Mouse (Mus musculus) forebrain, embryonic 10.5 days (tissue): ENCODE results near the gene Majin. TPM values are rescaled to one million over a fixed set of nuclear protein-coding genes. Genes with fewer than 3 reads are reported as not detected.

Source experiments
- DNase-seq: peaks from one replicate; pipeline ENCODE4 v3.0.0-alpha.2; 2017; ENCODE audit warnings: low spot score; ENCODE audit errors: extremely low spot score
- H3K27ac ChIP-seq: fragments of 300-500 bp; sonication (generic); 2 replicates; pipeline ENCODE4 v1.5.1; 2016; ENCODE audit warnings: mild to moderate bottlenecking
- H3K27me3 ChIP-seq: fragments of 300-500 bp; sonication (generic); 2 replicates; pipeline ENCODE4 v1.6.1; 2016; ENCODE audit warnings: mild to moderate bottlenecking; ENCODE audit not compliant: poor library complexity, severe bottlenecking
- H3K36me3 ChIP-seq: fragments of 300-500 bp; sonication (generic); replicated peaks from 2 replicates; pipeline ENCODE4 v1.6.1; 2016; ENCODE audit warnings: mild to moderate bottlenecking, moderate library complexity
- H3K4me1 ChIP-seq: fragments of 300-500 bp; sonication (generic); 2 replicates; pipeline ENCODE4 v1.6.1; 2016
- H3K4me3 ChIP-seq: fragments of 300-500 bp; sonication (generic); 2 replicates; pipeline ENCODE4 v1.5.1; 2016; ENCODE audit warnings: mild to moderate bottlenecking, moderate library complexity
- H3K9me3 ChIP-seq: fragments of 300-500 bp; sonication (generic); 2 replicates; pipeline ENCODE4 v1.6.1; 2016; ENCODE audit warnings: mild to moderate bottlenecking, moderate library complexity
- WGBS: fragments of 180-500 bp; shearing (Covaris S2); methylation state at CpG from one replicate; pipeline ENCODE4 v1.1.7; 2016; 5-methylcytosine and 5-hydroxymethylcytosine counted together
- polyA plus RNA-seq: library from polyadenylated mRNA; unstranded; fragments of >200 nt; fragmentation: Nextera tagmentation; extraction: Ambion mirVana; gene quantifications from 2 replicates; pipeline ENCODE4 v1.2.1, GENCODE M21; 2016

Majin gene
- polyA plus RNA-seq, 1 experiment from 2014 or later, result not detected

DNA sequence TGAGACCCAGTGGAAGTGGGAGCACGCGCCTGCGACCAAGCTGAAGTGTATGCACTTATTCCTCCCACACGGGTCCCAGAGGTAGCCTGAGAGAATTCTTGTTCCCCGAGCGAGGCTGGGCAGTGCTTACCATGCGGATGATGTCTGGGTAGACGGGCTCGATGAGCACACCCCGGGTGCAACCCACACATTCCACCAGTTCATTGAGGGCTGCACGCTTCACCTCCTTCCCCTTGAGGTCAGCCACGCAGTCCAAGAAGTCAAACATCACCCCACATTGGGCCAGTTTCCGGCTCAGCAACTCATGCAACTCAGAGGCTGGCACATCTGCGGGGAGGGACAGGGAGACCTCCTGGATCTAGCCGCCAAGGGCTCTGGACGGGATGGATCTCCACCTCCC is 49.5 kb downstream of the Majin start:
- Histone ChIP-seq H3K4me3 (peak overlapping the region; percentile 89; the same call in 1 of the 2 replicates), H3K36me3 (peaks cover 44% of the 10 kb centered on the region), H3K4me1 (peaks cover 26% of the 10 kb centered on the region), H3K27ac (no peak overlapping the region), H3K9me3 (no peaks in the 10 kb centered on the region), H3K27me3 (no peaks in the 10 kb centered on the region)
- WGBS, result 89% methylated on average over 16 of the region's 16 CpGs
- DNase-seq, result no peak

DNA sequence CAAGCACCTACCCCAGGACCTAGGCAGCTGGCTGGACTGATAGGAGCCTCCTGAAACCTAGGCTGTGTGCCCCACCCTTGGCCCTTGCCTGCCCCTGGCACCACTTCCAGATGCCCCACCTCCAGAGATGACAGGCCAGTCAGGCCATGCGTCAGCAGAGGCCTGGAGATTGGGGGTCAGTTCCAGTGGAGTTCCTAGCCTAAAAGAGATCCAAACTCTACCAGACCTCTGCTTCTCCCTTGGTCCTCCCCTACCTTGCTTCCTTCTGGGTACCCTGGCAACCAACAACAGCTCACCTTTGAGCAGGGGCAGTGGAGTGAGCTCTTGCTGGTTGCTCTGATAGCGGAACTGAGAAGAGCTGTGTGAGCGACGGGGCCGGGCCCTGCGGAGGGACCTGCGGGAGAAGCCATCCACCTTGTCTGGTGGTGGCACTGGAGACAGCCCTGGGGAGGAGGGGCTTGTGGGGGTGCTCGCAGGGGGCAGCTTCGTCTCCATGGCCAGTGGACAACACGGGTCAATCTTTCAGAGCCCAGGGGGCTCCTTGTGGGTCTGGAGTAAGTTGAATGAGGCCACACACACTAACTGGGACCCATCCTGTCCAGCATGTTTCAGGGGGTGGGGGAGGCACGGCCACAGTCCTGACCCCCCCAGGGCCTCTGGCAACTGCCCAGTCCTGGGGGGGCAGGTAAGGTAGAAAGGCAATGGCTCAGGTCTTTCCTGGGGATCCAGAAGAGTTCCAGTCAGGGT is 50.3 kb downstream of the Majin start:
- WGBS, result 68% methylated on average over 11 of the region's 11 CpGs
- Histone ChIP-seq H3K4me3 (peak overlapping the region; percentile 89), H3K27me3 (no peaks in the 10 kb centered on the region), H3K36me3 (peaks cover 35% of the 10 kb centered on the region), H3K9me3 (no peaks in the 10 kb centered on the region), H3K27ac (peak overlapping the region; percentile 93; the same call in 1 of the 2 replicates), H3K4me1 (peaks cover 26% of the 10 kb centered on the region)
- no peak for DNase-seq

DNA sequence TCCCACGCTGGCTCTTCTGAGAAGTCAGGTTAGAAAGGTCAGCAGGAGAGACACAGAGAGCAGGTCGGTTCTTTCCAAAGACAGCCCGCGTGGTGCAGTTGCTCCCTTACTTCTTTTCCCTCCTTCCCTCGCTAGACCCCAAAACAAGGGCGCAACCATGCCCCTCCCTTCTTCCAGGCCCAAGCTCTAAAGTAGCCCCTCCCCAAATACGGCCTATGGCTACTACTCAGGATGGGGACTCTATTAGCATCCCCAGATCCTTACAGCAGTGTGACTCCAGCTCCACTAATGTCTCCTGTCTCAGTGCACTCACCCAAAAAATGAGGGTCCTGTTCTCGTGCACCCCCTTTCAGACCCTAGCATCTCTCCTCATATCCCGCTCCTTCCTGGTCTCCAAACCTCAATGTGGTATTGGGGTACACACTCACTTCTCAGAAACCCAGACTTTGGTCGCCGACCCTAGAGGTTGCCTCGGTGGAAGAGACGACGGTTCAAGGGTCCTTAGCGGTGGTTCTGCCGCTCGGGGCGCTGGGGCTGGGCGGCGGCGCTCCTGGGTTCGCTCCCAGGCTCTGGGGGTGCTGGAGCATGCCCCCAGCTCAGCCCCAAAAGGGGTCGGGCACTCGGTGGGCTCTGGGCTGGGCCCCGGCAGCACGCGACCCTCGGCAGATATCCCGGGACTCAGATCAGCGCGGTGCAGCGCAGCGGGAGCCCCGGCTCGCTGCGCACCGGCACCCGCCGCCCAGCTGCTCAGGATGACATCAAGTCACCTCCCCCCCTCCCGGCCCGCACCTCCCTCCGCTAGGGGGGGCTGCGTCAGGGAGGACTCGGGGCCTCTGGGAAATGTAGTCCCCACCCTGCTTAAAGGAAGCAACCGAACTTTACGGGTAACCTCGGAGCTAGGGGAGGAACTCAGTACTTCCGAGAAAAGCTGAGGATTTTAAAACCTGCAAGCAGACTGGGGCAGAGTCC is 51.2 kb downstream of the Majin start, which contains the start of gene Ppp2r5b:
Gene Ppp2r5b (minus strand): TSS at position 789 of the 969 bp plus-strand sequence.
- Histone ChIP-seq H3K9me3 (no peaks in the 10 kb centered on the region), H3K36me3 (peaks cover 26% of the 10 kb centered on the region), H3K4me1 (peaks cover 26% of the 10 kb centered on the region), H3K27me3 (no peaks in the 10 kb centered on the region), H3K4me3 (peak within 1 kb of the TSS; percentile 89), H3K27ac (peak within 1 kb of the TSS; percentile 93)
- 2% methylated on average over 48 of the region's 48 CpGs for WGBS
- DNase-seq, result peak; percentile 88

DNA sequence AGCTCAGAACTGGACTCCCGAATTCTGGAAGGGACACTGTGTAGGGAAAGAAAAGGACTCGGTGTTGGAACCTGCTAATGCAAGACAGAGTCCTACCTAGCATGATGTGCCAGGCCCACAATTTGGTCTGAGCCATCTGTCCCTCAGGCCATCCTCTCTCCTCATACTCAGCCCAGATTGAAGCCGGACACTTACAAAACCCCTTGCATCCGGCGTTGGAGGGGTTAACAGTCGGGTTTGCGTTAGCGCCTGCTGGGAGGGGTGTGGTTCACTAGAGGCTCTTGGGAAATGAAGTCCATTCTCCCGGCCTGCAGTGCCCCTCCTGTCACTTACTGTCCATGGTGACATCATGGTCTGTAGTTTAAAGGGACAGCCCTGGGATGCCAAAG is 51.9 kb downstream of the Majin start:
- Histone ChIP-seq H3K4me1 (peaks cover 32% of the 10 kb centered on the region), H3K9me3 (no peaks in the 10 kb centered on the region), H3K36me3 (peaks cover 20% of the 10 kb centered on the region), H3K4me3 (peak overlapping the region; percentile 89), H3K27ac (peak overlapping the region; percentile 93), H3K27me3 (no peaks in the 10 kb centered on the region)
- under 1% methylated on average over 9 of the region's 9 CpGs for WGBS
- peak; percentile 91 for DNase-seq

DNA sequence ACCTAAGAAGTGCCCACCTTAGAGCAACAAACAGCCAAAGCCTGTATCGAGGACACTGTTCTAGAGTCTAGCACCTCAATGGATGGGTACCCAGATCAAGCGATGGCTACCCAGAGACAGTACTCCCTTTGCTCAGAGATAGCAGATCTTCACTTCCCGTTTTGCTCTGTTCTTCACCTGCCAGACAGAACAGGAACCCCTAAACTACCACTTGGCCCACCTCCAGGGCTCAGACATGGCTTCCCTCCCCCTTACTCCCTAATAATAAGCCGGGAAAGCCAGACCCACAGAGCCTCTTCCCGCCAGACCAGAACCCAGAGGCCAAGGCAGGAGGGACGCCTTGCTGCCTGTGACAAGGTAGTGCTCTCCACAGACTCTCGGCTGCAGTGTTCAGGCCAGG is 52.7 kb downstream of the Majin start:
- Histone ChIP-seq H3K36me3 (peaks cover 13% of the 10 kb centered on the region), H3K9me3 (no peaks in the 10 kb centered on the region), H3K4me3 (peak overlapping the region; percentile 89; the same call in 1 of the 2 replicates), H3K27ac (peak overlapping the region; percentile 93), H3K27me3 (no peaks in the 10 kb centered on the region), H3K4me1 (peaks cover 34% of the 10 kb centered on the region)
- no peak for DNase-seq
- WGBS, result 72% methylated on average over 7 of the region's 7 CpGs

DNA sequence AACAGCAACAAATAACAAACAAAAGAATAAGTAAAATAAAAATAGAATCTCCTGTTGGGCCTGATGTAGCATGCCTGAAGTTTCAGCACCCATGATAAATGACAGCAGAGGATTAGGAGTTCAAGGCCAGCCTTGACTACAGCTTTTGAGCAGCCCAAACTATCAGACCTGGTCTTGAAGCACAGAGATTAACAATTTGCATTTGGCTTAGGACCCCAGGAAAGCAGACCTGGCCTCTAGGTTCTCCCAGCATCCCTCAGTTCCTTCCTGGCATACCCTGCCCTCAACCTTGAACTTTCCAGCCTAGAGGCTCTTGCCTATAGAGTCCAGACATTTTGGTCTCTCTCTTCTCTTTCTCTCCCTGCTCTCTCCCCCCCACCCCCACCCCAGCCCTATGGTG is 54.6 kb downstream of the Majin start:
- H3K27ac ChIP-seq, result no peak overlapping the region
- no peaks in the 10 kb centered on the region for H3K9me3 ChIP-seq
- H3K4me1 ChIP-seq, result peaks cover 46% of the 10 kb centered on the region
- no peak for DNase-seq
- H3K36me3 ChIP-seq, result peaks cover under 1% of the 10 kb centered on the region; the same call in 1 of the 2 replicates
- no peaks in the 10 kb centered on the region for H3K27me3 ChIP-seq
- no peak overlapping the region for H3K4me3 ChIP-seq

DNA sequence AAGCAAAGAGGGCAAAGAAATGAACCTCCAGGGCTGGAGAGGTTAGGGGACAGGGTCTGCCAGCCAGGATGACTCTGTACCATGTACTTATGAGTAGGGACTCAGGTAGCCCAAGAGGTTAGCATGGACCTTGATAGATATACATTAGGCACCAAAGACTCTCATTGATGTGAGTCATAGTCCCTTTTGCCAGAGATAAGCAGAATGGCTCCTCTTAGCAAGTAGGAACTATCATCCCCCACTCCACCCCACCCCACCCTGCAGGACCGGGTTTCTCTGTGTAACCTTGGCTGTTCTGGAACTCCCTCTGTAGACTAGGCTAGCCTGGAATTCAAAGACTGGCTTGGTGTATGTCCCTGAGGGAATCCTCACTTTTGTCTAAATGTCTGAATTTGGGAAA is 55.9 kb downstream of the Majin start:
- H3K9me3 ChIP-seq, result no peaks in the 10 kb centered on the region
- H3K27ac ChIP-seq, result no peak overlapping the region; the same call in 1 of the 2 replicates
- no peak overlapping the region for H3K4me3 ChIP-seq
- 68% methylated on average over 1 of the region's 1 CpGs for WGBS
- no peaks in the 10 kb centered on the region for H3K27me3 ChIP-seq
- peaks cover 34% of the 10 kb centered on the region for H3K4me1 ChIP-seq
- H3K36me3 ChIP-seq, result peaks cover 10% of the 10 kb centered on the region
- DNase-seq, result no peak

DNA sequence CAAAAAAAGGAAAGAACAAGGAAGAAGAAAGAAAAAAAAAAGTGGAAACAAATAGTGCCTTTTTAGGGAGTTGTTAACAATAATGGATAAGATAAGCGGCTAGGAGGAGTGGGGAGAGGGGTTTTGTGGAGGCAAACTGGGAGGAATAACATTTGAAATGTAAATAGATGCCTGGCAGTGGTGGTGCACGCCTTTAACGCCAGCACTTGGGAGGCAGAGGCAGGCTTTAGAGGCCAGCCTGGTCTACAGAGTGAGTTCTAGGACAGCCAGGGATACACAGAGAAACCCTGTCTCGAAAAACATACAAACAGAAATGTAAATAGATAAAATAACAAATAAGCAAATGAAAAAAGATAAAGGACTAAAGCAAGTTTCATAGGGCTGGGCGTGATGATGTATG is 56.5 kb downstream of the Majin start:
- 44% methylated on average over 5 of the region's 5 CpGs for WGBS
- Histone ChIP-seq H3K27ac (peak overlapping the region; percentile 87), H3K4me1 (peaks cover 30% of the 10 kb centered on the region), H3K9me3 (no peaks in the 10 kb centered on the region), H3K4me3 (peak overlapping the region; percentile 92; the same call in 1 of the 2 replicates), H3K27me3 (no peaks in the 10 kb centered on the region), H3K36me3 (peaks cover 16% of the 10 kb centered on the region)
- no peak for DNase-seq

DNA sequence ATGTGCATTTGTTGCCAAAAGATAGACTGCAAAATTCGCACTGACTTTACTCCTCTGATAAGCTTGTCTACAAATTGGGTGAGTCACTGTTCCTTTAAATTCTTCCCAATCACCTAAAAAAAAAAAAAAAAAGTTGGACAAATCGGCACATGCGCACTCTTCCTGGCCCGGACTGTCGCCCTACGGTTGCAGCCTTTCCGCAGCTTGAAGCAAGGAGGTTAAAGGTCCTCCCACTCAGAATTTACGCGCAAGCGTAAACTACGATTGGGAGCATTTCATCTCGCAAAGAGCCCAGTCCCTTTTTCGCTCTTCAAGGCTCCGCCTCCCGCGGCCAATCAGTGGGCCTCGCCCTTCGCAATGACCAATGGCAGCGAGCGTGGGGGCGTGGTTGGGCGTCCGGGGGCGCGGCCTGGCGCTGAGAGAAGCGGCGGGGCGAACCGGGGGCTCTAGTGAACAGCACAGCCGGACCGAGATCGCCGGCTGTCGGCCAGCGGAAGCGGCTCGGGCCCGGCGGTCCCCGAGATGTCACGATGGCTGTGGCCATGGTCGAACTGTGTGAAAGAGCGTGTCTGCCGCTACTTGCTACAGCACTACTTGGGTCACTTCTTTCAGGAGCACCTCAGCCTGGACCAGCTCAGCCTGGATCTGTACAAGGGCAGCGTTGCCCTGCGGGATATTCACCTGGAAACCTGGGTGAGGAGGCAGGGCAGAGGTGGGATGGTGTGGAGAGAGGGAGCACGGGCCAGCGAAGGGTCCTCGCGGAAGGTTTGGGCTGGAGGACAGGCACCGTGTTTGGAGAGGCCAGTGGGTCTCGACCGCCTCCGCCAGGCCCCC is 57.3 kb downstream of the Majin start, which contains the start of gene Atg2a:
Gene Atg2a (plus strand): TSS at position 395 of the 834 bp plus-strand sequence.
- Histone ChIP-seq H3K36me3 (peaks cover 24% of the 10 kb centered on the region), H3K27me3 (no peaks in the 10 kb centered on the region), H3K9me3 (no peaks in the 10 kb centered on the region), H3K4me3 (peak within 1 kb of the TSS; percentile 92), H3K4me1 (peaks cover 22% of the 10 kb centered on the region), H3K27ac (peak within 1 kb of the TSS; percentile 87)
- peak; percentile 98 for DNase-seq
- WGBS, result under 1% methylated on average over 55 of the region's 55 CpGs

DNA sequence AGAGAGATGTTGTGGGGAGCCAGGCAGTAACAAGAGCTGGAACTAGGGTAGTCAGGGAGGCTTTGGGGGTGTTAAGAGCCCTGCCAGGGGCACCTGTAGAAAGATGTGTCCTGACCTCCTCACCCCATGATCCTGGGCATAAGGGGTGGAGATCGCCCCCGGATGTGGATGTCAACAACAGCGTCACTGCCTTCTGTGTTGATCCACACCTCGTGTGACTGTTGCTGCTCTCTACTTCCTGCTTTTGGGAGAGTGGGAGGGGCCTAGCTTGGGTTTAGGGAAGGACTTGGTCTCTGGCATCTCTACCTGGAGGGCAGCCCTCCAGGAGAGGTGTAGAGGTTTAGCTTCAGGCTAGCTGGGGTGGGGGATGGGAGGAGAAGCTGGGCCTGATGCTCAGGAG is 58.1 kb downstream of the Majin start:
- Histone ChIP-seq H3K4me1 (peaks cover 20% of the 10 kb centered on the region), H3K9me3 (no peaks in the 10 kb centered on the region), H3K4me3 (peak overlapping the region; percentile 92), H3K27ac (peak overlapping the region; percentile 87), H3K36me3 (peaks cover 32% of the 10 kb centered on the region), H3K27me3 (no peaks in the 10 kb centered on the region)
- 3% methylated on average over 4 of the region's 4 CpGs for WGBS
- no peak for DNase-seq

DNA sequence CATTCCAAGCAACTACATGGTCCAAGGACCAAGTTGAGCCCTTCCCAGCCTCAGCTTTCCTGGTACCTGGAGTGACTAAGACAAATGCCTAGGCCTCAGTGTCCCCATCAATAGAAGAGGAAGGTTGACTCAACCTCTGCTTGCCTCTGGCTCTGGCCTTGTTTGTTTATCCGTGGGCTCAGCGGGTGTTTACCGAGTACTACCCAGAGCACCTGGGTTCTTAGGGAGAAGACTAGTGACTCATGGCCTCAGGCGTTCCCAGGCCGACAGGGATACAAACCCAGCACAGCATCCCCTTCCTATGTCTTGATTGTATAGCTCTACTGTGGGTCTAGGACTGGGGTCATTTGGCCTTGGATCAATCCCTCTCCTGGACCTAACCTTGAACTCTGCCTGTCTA is 59.0 kb downstream of the Majin start:
- peak overlapping the region; percentile 92 for H3K4me3 ChIP-seq
- no peak for DNase-seq
- 84% methylated on average over 5 of the region's 5 CpGs for WGBS

DNA sequence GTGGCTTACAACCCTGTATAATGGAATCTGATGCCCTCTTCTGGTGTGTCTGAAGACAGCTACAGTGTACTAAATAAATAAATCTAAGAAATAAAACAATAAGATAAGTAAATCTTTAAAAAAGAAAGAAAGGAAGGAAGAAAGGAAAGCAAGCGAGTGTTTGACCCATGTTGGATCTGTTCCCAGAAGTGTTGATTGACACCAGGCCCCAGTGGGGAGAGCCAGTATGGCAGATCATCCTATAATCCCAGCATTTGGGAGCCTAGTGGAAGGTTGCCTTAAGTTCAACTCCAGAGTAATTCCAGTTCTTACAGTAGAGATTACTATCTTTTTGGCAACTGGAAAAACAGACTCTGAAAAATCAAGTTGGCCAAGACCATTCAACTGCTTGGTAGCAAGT is 61.6 kb downstream of the Majin start:
- no peaks in the 10 kb centered on the region for H3K9me3 ChIP-seq
- no peaks in the 10 kb centered on the region for H3K27me3 ChIP-seq
- no peak overlapping the region for H3K4me3 ChIP-seq
- H3K27ac ChIP-seq, result no peak overlapping the region
- H3K36me3 ChIP-seq, result peaks cover 64% of the 10 kb centered on the region
- 86% methylated on average over 1 of the region's 1 CpGs for WGBS
- no peak for DNase-seq
- H3K4me1 ChIP-seq, result peaks cover 16% of the 10 kb centered on the region

More for the DNA sequence above, 59.0 kb downstream of the Majin start:
- peaks cover 41% of the 10 kb centered on the region for H3K36me3 ChIP-seq
- no peak overlapping the region for H3K27ac ChIP-seq
- peaks cover 20% of the 10 kb centered on the region for H3K4me1 ChIP-seq
- no peaks in the 10 kb centered on the region for H3K9me3 ChIP-seq
- H3K27me3 ChIP-seq, result no peaks in the 10 kb centered on the region
